24 mouse cellular contexts compared by ENCODE assay signal in the genomic region with DNA sequence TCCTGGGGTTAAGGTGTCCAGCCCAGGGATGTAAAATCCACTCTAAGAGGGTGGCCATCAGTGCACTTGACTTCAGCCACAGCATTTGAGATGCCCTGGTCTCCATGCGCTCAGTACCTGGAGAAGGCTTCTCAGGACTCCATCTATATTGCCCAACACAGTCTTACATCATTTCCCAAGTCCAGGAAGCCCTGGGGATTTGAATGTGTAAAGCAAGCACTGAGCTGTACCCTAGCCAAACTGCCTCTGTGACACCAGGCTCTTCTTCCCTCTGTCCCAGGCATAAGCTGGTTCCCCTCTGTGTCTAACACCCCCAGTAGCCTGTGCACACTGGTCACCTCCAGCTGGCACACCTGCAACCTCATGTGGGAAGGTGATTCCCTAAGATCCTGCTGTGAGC. TPM values are rescaled to one million over a fixed set of nuclear protein-coding genes. Genes with fewer than 3 reads are reported as not detected.
DNase-seq lines count a peak whose midpoint lies in the region; ATAC-seq lines count a peak whose summit lies in the region.
"Had no signal": no experiment of that assay in that cellular context is flagged by ENCODE, and none has a peak within 500 bp of the region (broad histone marks: within the 10 kb centered on the region; RNA-seq: fewer than 3 reads in every experiment).

No protein-coding gene starts in this region.

- H3K36me3 ChIP-seq in embryonic facial prominence, embryonic 15.5 days: peaks cover 8% of the 10 kb centered on the region; the same call in 1 of the 2 replicates
- peaks cover 30% of the 10 kb centered on the region; the same call in 1 of the 2 replicates for H3K36me3 ChIP-seq in embryonic facial prominence, embryonic 10.5 days (replicated peaks)
- H3K36me3 ChIP-seq: forebrain, embryonic 12.5 days; G1E had no signal

- 96% methylated on average over 1 of the region's 1 CpGs for WGBS in embryonic facial prominence, embryonic 15.5 days
- 93% methylated on average over 1 of the region's 1 CpGs for WGBS in embryonic facial prominence, embryonic 10.5 days

- 0 out of 2 replicates have a peak overlapping the region, but pooled peaks have one; percentile 11 for H3K27ac ChIP-seq in embryonic facial prominence, embryonic 15.5 days (replicated peaks)
- H3K27ac ChIP-seq in embryonic facial prominence, embryonic 10.5 days (replicated peaks): no peak overlapping the region
- H3K27ac ChIP-seq: embryonic facial prominence, embryonic 12.5 days; forebrain, embryonic 10.5 days; forebrain, embryonic 12.5 days had no signal

- H3K4me3 ChIP-seq in embryonic facial prominence, embryonic 15.5 days (replicated peaks): no peak overlapping the region
- H3K4me3 ChIP-seq in embryonic facial prominence, embryonic 10.5 days: no peak overlapping the region
- H3K4me3 ChIP-seq: embryonic facial prominence, embryonic 12.5 days; erythroblast, embryonic 14.5 days; forebrain, embryonic 10.5 days; forebrain, embryonic 12.5 days had no signal

- ATAC-seq in embryonic facial prominence, embryonic 15.5 days (ENCODE audit: insufficient number of reproducible peaks, low FRiP score, low TSS enrichment, low read depth): no peak
- ATAC-seq in CD4-positive, CD25-positive, alpha-beta regulatory T cell, adult 4 months: no peak
- ATAC-seq: activated CD4-positive, CD25-positive, alpha-beta regulatory T cell, adult 4 months; forebrain, embryonic 14.5 days; forebrain, embryonic 16.5 days had no signal

- no peaks in the 10 kb centered on the region for H3K9me3 ChIP-seq in embryonic facial prominence, embryonic 15.5 days (replicated peaks)
- no peaks in the 10 kb centered on the region for H3K9me3 ChIP-seq in embryonic facial prominence, embryonic 10.5 days
- H3K9me3 ChIP-seq: embryonic facial prominence, embryonic 12.5 days; forebrain, embryonic 10.5 days; forebrain, embryonic 12.5 days; G1E had no signal

- no peak overlapping the region for H3K9ac ChIP-seq in embryonic facial prominence, embryonic 15.5 days
- H3K9ac ChIP-seq: embryonic facial prominence, embryonic 12.5 days; forebrain, embryonic 12.5 days had no signal

- no peak overlapping the region for H3K4me2 ChIP-seq in embryonic facial prominence, embryonic 15.5 days (replicated peaks)
- H3K4me2 ChIP-seq: embryonic facial prominence, embryonic 12.5 days; forebrain, embryonic 12.5 days had no signal

- DNase-seq in embryonic facial prominence, embryonic 10.5 days (ENCODE audit: low spot score): no peak
- DNase-seq in 3T3-L1 (ENCODE audit: low read depth, low spot score) (peak; percentile 32), adipocyte (ENCODE audit: low spot score) (peak; percentile 58)
- DNase-seq: adrenal gland, adult 2 months; adrenal gland, postnatal 10 days; adrenal gland, postnatal 25 days; cerebellum, adult 11 months; cerebellum, adult 18-20 months; cerebellum, adult 8-10 months; cerebellum, adult 9-11 months; cerebellum, postnatal 14 days; cerebellum, postnatal 36 days; embryo, embryonic 11 days had no signal

- H3K4me1 ChIP-seq in embryonic facial prominence, embryonic 15.5 days: peaks cover 7% of the 10 kb centered on the region; the same call in 1 of the 2 replicates
- H3K4me1 ChIP-seq in embryonic facial prominence, embryonic 10.5 days: no peaks in the 10 kb centered on the region
- H3K4me1 ChIP-seq: forebrain, embryonic 10.5 days; forebrain, embryonic 12.5 days had no signal

- no peaks in the 10 kb centered on the region for H3K27me3 ChIP-seq in embryonic facial prominence, embryonic 15.5 days
- no peaks in the 10 kb centered on the region for H3K27me3 ChIP-seq in embryonic facial prominence, embryonic 10.5 days (replicated peaks; ENCODE audit: low read depth, poor library complexity, severe bottlenecking)
- H3K27me3 ChIP-seq: CH12.LX; embryonic facial prominence, embryonic 12.5 days; forebrain, embryonic 12.5 days had no signal

RNA-seq across cellular contexts. Expression of gene Agpat3, which starts 10.2 kb away (rescaled TPM):
- polyA plus RNA-seq in embryonic facial prominence, embryonic 15.5 days (2015; fragmentation: Nextera tagmentation; extraction: Ambion mirVana): 99.7 and 105 TPM in 2 replicates
- polyA plus RNA-seq in embryonic facial prominence, embryonic 10.5 days (2016; fragmentation: Nextera tagmentation; extraction: Ambion mirVana): 32.8 and 39.8 TPM in 2 replicates
- polyA plus RNA-seq in CD4-positive, CD25-positive, alpha-beta regulatory T cell, adult 4 months (2017; shearing (Covaris generic)): 100 to 1,000 TPM in 1 of 2 experiments, 10 to 100 TPM in 1; 94.4 to 115 TPM
